Mouse (Mus musculus) hindbrain, embryonic 13.5 days (tissue): ENCODE measurements around the gene Trappc2l. TPM values are rescaled to one million over a fixed set of nuclear protein-coding genes. Genes with fewer than 3 reads are reported as not detected.
"Not testable (repeated sequence)": the region's sequence is repeated elsewhere in the genome, so short reads cannot be mapped to it uniquely, and the experiment has no call there.

Experiments used
- ATAC-seq: fragments of 200-750 bp; cut with Nextera tagmentation; 2 replicates; pipeline ENCODE4 v1.8.0; 2017; ENCODE audit warnings: moderate TSS enrichment; ENCODE audit not compliant: low FRiP score
- H3K27ac ChIP-seq: fragments of 300-500 bp; sonication (generic); 2 replicates; pipeline ENCODE4 v1.5.1; 2015; ENCODE audit warnings: inconsistent platforms, mild to moderate bottlenecking, moderate library complexity
- H3K27me3 ChIP-seq: fragments of 300-500 bp; sonication (generic); 2 replicates; pipeline ENCODE4 v1.6.1; 2015; ENCODE audit warnings: mild to moderate bottlenecking, inconsistent platforms
- H3K36me3 ChIP-seq: fragments of 300-500 bp; sonication (generic); 2 replicates; pipeline ENCODE4 v1.6.1; 2015; ENCODE audit warnings: mild to moderate bottlenecking, inconsistent platforms
- H3K4me1 ChIP-seq: fragments of 300-500 bp; sonication (generic); replicated peaks from 2 replicates; pipeline ENCODE4 v1.6.1; 2015; ENCODE audit warnings: inconsistent platforms
- H3K4me2 ChIP-seq: fragments of 300-500 bp; sonication (generic); 2 replicates; pipeline ENCODE4 v1.6.1; 2015; ENCODE audit warnings: inconsistent platforms, mild to moderate bottlenecking, moderate library complexity
- H3K4me3 ChIP-seq: fragments of 300-500 bp; sonication (generic); 2 replicates; pipeline ENCODE4 v1.5.1; 2015; ENCODE audit warnings: mild to moderate bottlenecking, inconsistent platforms
- H3K9ac ChIP-seq: fragments of 300-500 bp; sonication (generic); 2 replicates; pipeline ENCODE4 v1.6.1; 2015; ENCODE audit warnings: mild to moderate bottlenecking, inconsistent platforms
- H3K9me3 ChIP-seq: fragments of 300-500 bp; sonication (generic); 2 replicates; pipeline ENCODE4 v1.6.1; 2016; ENCODE audit warnings: inconsistent platforms
- WGBS: fragments of 180-500 bp; shearing (Covaris S2); methylation state at CpG from one replicate; pipeline ENCODE4 v1.1.7; 2015; 5-methylcytosine and 5-hydroxymethylcytosine counted together
- polyA plus RNA-seq: library from polyadenylated mRNA; unstranded; fragments of >200 nt; fragmentation: Nextera tagmentation; extraction: Ambion mirVana; gene quantifications from 2 replicates; pipeline ENCODE4 v1.2.1, GENCODE M21; 2015

Gene Trappc2l
- polyA plus RNA-seq, 1 experiment from 2014 or later = 98.9 TPM

DNA sequence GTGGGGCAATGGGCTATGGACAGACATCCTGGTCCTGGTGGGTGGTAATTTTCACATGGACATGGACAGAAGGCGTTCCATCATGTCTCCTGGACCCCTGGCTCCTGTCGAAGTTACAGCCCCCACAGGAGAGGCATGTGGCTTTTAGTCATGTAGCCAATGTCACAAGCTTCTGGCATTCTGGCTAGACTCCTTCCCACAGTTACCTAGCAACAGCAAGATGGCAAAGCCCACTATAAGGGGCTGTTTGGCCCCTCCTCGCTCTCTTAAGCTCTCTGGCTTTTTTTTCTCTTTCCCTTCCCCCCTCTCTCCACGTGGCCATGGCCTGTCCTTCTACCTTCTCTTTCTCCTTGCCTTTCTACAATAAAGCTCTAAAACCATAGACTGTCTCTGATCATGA is 38.3 kb upstream of the Trappc2l start:
- 31% methylated on average over 4 of the region's 4 CpGs for WGBS
- not testable (repeated sequence) for ATAC-seq, H3K27ac ChIP-seq

DNA sequence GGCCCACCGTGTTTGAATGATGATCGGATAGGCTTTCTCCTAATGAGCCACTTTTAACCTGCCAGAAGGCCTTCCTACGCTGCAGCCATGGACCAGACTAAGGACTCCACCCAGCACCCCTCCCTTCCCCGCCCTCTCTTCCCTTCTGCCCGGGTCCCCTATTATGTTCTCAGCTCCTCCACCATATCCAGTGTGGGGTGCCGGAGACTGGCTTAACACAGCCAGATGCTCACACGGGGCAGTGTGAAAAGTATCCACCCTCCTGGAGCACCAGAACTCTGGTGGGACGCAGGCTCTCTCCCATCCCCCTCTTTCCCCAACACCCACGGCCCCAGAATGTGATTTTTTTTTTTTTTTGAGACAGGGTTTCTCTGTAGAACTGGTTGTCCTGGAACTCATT is 37.9 kb upstream of the Trappc2l start:
- no peak overlapping the region for H3K4me2 ChIP-seq
- no peak overlapping the region for H3K27ac ChIP-seq
- no peaks in the 10 kb centered on the region for H3K9me3 ChIP-seq
- H3K36me3 ChIP-seq = peaks cover 41% of the 10 kb centered on the region
- no peak overlapping the region for H3K9ac ChIP-seq
- H3K4me3 ChIP-seq = no peak overlapping the region
- H3K4me1 ChIP-seq = peaks cover 38% of the 10 kb centered on the region
- no peak for ATAC-seq
- H3K27me3 ChIP-seq = 0 out of 2 replicates have a peak, but pooled peaks cover 4% of the 10 kb centered on the region
- 52% methylated on average over 9 of the region's 9 CpGs for WGBS

More for the DNA sequence above, 38.3 kb upstream of the Trappc2l start:
- not testable (repeated sequence) for H3K27me3 ChIP-seq, H3K9me3 ChIP-seq, H3K4me3 ChIP-seq, H3K9ac ChIP-seq, H3K4me2 ChIP-seq
- peaks cover 41% of the 10 kb centered on the region for H3K36me3 ChIP-seq
- H3K4me1 ChIP-seq = peaks cover 42% of the 10 kb centered on the region

DNA sequence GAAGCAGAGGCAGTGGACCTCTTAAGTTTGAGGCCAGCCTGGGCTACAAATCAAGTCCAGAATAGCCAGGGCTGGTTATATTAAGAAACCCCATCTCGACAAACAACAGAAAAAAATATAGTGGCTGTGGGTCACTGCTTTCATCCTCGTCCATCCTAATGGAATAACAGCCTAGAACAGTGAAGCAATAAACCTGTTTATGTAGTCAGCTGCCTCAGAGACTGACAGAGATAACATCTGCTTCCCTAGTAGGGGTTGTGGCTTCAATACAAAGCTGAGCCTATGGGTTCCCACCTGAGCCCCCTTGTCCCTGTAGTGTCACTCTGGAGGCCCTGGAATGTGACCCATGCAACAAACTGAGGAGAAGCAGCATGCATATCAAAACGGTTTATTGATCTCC is 37.2 kb upstream of the Trappc2l start:
- H3K4me1 ChIP-seq = peaks cover 34% of the 10 kb centered on the region
- H3K36me3 ChIP-seq = peaks cover 41% of the 10 kb centered on the region
- no peak overlapping the region for H3K4me3 ChIP-seq
- no peak overlapping the region for H3K27ac ChIP-seq
- H3K9ac ChIP-seq = 0 out of 2 replicates have a peak overlapping the region, but pooled peaks have one; percentile 20
- H3K9me3 ChIP-seq = no peaks in the 10 kb centered on the region
- 0 out of 2 replicates have a peak overlapping the region, but pooled peaks have one; percentile 88 for H3K4me2 ChIP-seq
- 0 out of 2 replicates have a peak, but pooled peaks cover 6% of the 10 kb centered on the region for H3K27me3 ChIP-seq
- 52% methylated on average over 3 of the region's 3 CpGs for WGBS
- ATAC-seq = no peak

DNA sequence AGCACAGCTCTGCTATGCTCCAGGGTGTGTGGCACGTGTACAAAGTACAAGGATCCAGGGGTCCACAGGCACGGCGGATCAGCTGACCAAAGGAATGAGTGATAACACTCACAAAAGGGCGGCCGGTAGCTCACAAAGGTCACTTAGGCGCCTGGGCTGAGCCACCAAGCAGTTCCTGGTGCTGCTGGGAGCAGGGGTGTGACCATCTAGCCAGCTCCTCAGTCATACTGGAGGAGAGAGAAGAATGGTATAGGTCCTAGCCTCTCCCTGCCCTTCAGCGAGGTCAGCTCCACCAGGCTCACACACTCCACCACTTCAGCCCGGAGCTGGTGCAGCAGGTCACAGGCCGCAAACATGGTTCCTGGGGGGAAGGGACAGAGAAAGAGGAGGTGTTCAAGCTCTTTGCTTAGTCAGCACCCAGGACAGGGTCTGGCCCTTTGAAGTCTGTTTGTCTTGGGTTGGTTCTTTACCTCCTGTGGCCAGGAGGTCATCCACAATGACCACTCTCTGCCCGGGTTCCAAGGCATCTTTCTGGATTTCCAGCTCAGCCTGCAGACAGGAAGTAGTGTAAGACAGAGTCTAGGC is 36.7 kb upstream of the Trappc2l start:
- 0 out of 2 replicates have a peak overlapping the region, but pooled peaks have one; percentile 20 for H3K9ac ChIP-seq
- H3K9me3 ChIP-seq = no peaks in the 10 kb centered on the region
- 41% methylated on average over 10 of the region's 10 CpGs for WGBS
- H3K27me3 ChIP-seq = 0 out of 2 replicates have a peak, but pooled peaks cover 6% of the 10 kb centered on the region
- no peak overlapping the region for H3K27ac ChIP-seq
- H3K4me2 ChIP-seq = peak overlapping the region; percentile 88
- peaks cover 41% of the 10 kb centered on the region for H3K36me3 ChIP-seq
- H3K4me1 ChIP-seq = peaks cover 33% of the 10 kb centered on the region
- ATAC-seq = no peak
- H3K4me3 ChIP-seq = no peak overlapping the region

DNA sequence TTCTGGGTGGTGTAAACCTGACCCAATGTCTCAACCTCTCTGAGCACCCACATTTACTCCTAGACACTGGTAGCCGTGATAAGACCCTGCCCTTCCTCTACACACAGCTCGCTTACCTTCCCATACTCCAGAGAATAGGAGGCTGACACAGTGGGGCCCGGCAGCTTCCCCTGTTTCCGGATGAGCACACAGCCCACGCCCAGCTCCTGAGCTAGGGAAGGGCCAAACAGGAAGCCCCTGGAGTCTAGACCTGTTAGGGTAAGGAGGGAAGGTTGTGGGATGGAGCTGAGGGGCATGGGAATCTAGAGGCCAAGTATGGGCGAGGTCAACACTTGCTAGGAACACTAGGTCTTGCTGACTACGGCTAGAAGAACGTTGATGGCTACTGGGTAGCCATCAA is 36.2 kb upstream of the Trappc2l start:
- Histone ChIP-seq H3K9me3 (no peaks in the 10 kb centered on the region), H3K4me1 (peaks cover 33% of the 10 kb centered on the region), H3K4me2 (peak overlapping the region; percentile 88), H3K9ac (peak overlapping the region; percentile 91), H3K4me3 (peak overlapping the region; percentile 64; the same call in 1 of the 2 replicates), H3K27ac (no peak overlapping the region), H3K27me3 (0 out of 2 replicates have a peak, but pooled peaks cover 6% of the 10 kb centered on the region), H3K36me3 (peaks cover 36% of the 10 kb centered on the region)
- no peak for ATAC-seq
- 81% methylated on average over 8 of the region's 8 CpGs for WGBS

DNA sequence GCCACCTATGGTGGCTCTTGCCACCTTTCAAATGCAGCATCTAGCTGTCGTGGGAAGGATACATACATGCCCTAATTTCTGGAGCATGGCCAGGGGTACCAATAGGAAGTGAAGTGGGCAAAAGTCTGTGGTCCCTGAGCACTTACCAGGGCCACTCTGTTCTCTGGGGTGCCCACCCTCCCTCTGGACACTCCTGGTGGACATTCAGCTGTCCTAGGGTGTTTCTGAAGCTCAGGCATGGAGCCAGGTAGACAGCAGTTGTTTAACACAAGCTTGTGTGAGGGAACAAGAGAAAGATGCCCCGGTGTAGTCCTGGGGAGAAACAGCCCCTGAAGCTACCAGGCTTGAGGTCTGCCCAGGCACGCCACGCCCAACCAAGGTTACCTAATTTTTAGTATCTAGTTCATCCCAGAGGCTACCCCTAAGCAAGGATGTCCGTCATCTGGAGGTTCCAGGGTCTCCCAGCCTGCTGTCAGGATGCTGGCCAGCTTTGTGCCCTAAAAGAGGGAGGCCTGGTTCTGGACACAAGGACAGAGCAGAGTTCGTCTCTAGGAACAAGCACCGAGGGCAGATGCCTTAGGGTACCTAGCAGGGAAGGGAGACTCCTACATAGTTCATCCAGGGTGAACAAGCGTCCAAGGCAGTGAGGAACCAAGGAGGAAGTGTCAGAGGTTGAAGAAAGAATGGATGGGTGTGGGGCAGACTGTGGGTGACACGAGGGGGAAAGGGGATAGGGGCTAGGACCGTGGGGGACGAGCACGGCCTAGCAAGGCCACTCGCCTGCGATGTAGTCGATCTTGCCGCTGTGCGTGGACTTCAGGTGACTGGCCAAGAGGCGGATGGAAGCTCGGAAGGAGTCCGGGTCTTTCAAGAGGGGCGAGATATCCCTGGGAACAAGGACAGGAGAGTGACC is 35.4 kb upstream of the Trappc2l start:
- H3K9me3 ChIP-seq = no peaks in the 10 kb centered on the region
- 22% methylated on average over 21 of the region's 21 CpGs for WGBS
- H3K9ac ChIP-seq = peak overlapping the region; percentile 91
- H3K4me3 ChIP-seq = peak overlapping the region; percentile 64
- peak overlapping the region; percentile 88 for H3K4me2 ChIP-seq
- ATAC-seq = peak; percentile 41
- H3K27ac ChIP-seq = peak overlapping the region; percentile 78
- H3K36me3 ChIP-seq = peaks cover 29% of the 10 kb centered on the region
- H3K4me1 ChIP-seq = peaks cover 33% of the 10 kb centered on the region
- H3K27me3 ChIP-seq = 0 out of 2 replicates have a peak, but pooled peaks cover 6% of the 10 kb centered on the region

DNA sequence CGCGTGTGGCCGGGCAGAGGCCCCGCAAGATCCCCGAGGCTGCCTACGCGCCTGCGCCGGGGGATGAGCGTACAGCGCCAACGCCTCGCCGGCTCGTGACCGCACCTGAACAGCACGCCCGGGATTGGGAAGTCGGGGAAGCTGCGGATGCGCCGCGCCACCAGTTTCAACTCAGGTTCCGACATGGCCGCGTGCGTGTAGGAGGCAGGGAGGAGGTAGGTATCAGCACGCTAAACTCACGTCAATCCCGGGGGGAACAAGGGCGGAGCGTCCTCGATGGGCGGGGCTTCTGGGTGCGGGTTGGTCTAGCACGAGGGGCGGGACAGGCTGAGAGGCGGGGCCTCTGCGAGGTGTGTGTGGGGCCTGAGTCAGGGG is 34.8 kb upstream of the Trappc2l start, which contains the start of gene Aprt:
Gene Aprt (minus strand): TSS at position 262 of the 375 bp plus-strand sequence.
- under 1% methylated on average over 39 of the region's 39 CpGs for WGBS
- peak within 1 kb of the TSS; percentile 91 for H3K9ac ChIP-seq
- peaks cover 33% of the 10 kb centered on the region for H3K4me1 ChIP-seq
- peak within 1 kb of the TSS; percentile 88 for H3K4me2 ChIP-seq
- peaks cover 22% of the 10 kb centered on the region for H3K36me3 ChIP-seq
- H3K4me3 ChIP-seq = peak within 1 kb of the TSS; percentile 64
- no peaks in the 10 kb centered on the region for H3K9me3 ChIP-seq
- H3K27ac ChIP-seq = peak within 1 kb of the TSS; percentile 78
- H3K27me3 ChIP-seq = 0 out of 2 replicates have a peak, but pooled peaks cover 6% of the 10 kb centered on the region
- ATAC-seq = peak; percentile 92

DNA sequence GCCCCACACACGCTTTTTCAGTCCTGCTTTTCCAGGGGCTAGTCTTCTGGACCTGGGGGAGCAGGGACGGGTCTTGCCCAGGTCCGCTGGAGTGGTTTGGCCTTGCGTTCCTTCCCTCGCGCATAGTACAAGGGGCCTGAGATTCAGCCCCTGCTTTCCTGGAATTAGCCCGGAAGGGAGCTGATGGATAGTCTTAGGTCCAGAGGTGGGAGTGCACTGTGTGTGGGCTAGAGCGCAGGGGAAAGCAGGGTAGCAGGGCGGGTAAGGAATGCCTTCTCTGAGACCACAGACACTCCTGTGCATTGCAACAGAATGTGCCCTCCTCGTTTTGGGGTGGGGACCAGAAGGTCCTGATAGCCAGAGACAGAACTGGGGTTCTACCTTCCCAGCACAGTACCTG is 34.3 kb upstream of the Trappc2l start:
- Histone ChIP-seq H3K27ac (peak overlapping the region; percentile 78), H3K9ac (peak overlapping the region; percentile 91), H3K4me3 (peak overlapping the region; percentile 64), H3K4me2 (peak overlapping the region; percentile 88), H3K27me3 (0 out of 2 replicates have a peak, but pooled peaks cover 6% of the 10 kb centered on the region), H3K9me3 (no peaks in the 10 kb centered on the region), H3K36me3 (peaks cover 18% of the 10 kb centered on the region), H3K4me1 (peaks cover 33% of the 10 kb centered on the region)
- peak; percentile 38 for ATAC-seq
- 44% methylated on average over 10 of the region's 10 CpGs for WGBS

DNA sequence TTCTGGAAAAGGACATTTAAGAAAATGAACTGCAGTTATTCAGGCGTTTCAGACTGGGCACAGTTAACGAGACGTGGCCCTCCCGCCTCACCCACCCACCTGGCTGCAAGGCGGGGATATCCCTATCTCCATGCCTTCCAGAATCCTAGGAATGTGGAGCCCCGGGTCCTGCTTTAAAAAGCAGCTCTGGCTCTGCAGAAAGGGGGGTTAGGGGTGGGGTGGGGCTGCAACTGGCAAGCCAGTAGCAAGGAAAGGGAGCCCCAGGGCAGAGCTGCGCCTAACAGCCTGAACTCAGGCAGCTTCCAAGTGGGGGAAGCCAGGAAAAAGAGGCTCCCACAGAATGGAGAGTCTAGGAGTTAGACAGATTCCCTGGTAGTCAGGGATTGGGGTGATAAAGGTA is 32.2 kb upstream of the Trappc2l start:
- no peak overlapping the region for H3K4me3 ChIP-seq
- no peak overlapping the region for H3K27ac ChIP-seq
- H3K4me1 ChIP-seq = peaks cover 32% of the 10 kb centered on the region
- ATAC-seq = no peak
- H3K27me3 ChIP-seq = 0 out of 2 replicates have a peak, but pooled peaks cover 6% of the 10 kb centered on the region
- H3K4me2 ChIP-seq = no peak overlapping the region
- 0 out of 2 replicates have a peak overlapping the region, but pooled peaks have one; percentile 19 for H3K9ac ChIP-seq
- WGBS = 34% methylated on average over 7 of the region's 7 CpGs
- peaks cover 8% of the 10 kb centered on the region for H3K36me3 ChIP-seq
- no peaks in the 10 kb centered on the region for H3K9me3 ChIP-seq

DNA sequence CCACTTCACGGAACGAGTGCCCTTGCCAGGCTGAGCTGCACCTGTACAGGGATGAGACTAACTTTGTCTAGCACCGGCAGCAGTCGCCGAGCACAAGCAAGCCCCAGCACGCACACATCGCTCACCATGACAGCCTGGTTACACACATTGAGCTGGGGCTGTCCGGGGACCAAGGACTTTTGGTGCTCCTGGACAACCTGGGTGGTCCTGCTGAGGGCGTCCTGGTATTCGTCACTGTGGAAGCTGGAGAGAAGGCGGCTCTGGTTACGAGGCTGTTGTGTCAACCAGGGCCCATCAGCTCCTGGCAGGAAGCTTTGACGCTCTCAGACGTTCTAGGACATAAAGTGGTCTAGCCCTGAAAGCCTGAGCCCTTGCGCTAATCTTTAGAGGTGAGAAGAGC is 30.5 kb upstream of the Trappc2l start:
- Histone ChIP-seq H3K9ac (no peak overlapping the region), H3K4me2 (no peak overlapping the region), H3K4me1 (peaks cover 25% of the 10 kb centered on the region), H3K36me3 (no peaks in the 10 kb centered on the region), H3K4me3 (no peak overlapping the region), H3K27ac (no peak overlapping the region), H3K9me3 (no peaks in the 10 kb centered on the region), H3K27me3 (0 out of 2 replicates have a peak, but pooled peaks cover 6% of the 10 kb centered on the region)
- 75% methylated on average over 15 of the region's 15 CpGs for WGBS
- no peak for ATAC-seq

DNA sequence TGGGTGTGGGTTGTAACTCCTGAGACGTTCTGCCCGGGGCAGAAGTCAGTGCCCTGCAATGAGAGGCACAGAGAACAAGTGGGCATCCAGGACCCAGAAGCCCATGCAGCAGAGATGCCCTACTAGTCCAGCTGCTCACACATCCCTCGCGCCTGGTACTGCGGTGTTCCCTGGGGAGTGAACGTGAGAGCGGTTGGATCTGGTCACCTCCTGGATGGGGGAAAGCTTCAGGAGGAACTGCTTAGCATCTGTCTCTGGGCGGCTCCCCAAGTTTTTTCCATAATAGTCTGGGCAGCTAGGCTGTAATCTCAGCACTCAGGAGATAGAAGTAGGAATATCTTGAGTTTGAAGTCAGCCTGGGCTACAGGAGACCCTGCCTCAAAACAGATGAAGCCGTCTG is 26.5 kb upstream of the Trappc2l start:
- Histone ChIP-seq H3K36me3 (no peaks in the 10 kb centered on the region), H3K27me3 (no peaks in the 10 kb centered on the region), H3K4me1 (peaks cover 15% of the 10 kb centered on the region), H3K9me3 (no peaks in the 10 kb centered on the region), H3K9ac (no peak overlapping the region), H3K4me3 (no peak overlapping the region), H3K27ac (no peak overlapping the region), H3K4me2 (no peak overlapping the region)
- 83% methylated on average over 9 of the region's 9 CpGs for WGBS
- no peak for ATAC-seq

DNA sequence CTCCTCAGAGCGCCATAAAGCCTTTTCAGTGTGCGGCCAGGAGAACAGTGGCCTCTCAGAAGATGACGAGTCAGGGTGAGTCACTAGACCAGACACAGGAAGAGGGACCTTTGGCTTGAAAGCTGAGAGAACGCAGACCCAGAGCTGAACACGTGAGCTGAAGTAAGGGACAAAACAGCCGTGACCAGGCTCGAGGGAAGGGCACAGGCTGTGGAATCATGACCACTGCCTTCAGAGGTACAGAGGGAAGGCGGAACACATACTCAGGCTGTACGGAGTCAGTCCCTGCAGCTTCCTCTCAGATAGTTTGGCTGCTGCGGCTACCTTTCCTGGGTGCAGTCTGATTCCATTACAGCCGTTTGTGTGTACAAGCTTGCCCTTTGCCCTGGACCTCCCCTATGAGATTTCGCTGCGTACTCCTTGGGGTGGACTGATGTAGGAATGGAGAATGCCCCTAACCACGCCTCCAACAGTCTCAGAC is 26.0 kb upstream of the Trappc2l start:
- peak overlapping the region; percentile 60; the same call in 1 of the 2 replicates for H3K27ac ChIP-seq
- no peaks in the 10 kb centered on the region for H3K27me3 ChIP-seq
- H3K9ac ChIP-seq = no peak overlapping the region
- ATAC-seq = no peak
- H3K4me2 ChIP-seq = no peak overlapping the region
- H3K9me3 ChIP-seq = no peaks in the 10 kb centered on the region
- peaks cover 15% of the 10 kb centered on the region for H3K4me1 ChIP-seq
- H3K4me3 ChIP-seq = no peak overlapping the region
- H3K36me3 ChIP-seq = no peaks in the 10 kb centered on the region
- 74% methylated on average over 14 of the region's 14 CpGs for WGBS
